Mouse (Mus musculus) CH12.LX (cell line): Measurements from ENCODE around the gene C2cd2l. TPM values are rescaled to one million over a fixed set of nuclear protein-coding genes. Genes with fewer than 3 reads are reported as not detected.

Experiments used
- DNase-seq: peaks from one replicate; pipeline ENCODE4 v3.0.0-alpha.2; 2013; ENCODE audit errors: extremely low read depth
- H3K27ac ChIP-seq: 2 replicates; pipeline ENCODE4 v1.5.1; 2012; ENCODE audit warnings: low read depth, mild to moderate bottlenecking, control low read depth, moderate library complexity; ENCODE audit not compliant: insufficient read depth
- H3K27me3 ChIP-seq: replicated peaks from 2 replicates; pipeline ENCODE3; 2012; ENCODE audit warnings: inconsistent platforms
- H3K36me3 ChIP-seq, 2 experiments: replicated peaks in 1 of 2; 2 replicates each; pipeline versions ENCODE3 to v1.6.1; 2012; ENCODE audit warnings: inconsistent platforms in 1 of 2, low read length in 1 of 2, mild to moderate bottlenecking in 1 of 2, mixed read lengths in 1 of 2, moderate library complexity in 1 of 2; ENCODE audit not compliant: control insufficient read depth in 1 of 2, insufficient read depth in 1 of 2
- H3K4me1 ChIP-seq, 2 experiments: 2 replicates each; pipeline ENCODE4 v1.6.1; 2012; ENCODE audit warnings: inconsistent platforms in 1 of 2, moderate library complexity in 1 of 2; ENCODE audit not compliant: insufficient read depth in 2 of 2, control insufficient read depth in 1 of 2
- H3K4me2 ChIP-seq: 2 replicates; pipeline ENCODE4 v1.6.1; 2012; ENCODE audit warnings: low read depth, mild to moderate bottlenecking, control low read depth; ENCODE audit not compliant: poor library complexity, insufficient read depth, severe bottlenecking
- H3K4me3 ChIP-seq, 3 experiments: fragments of 150-350 bp in 1 of 3; sonication (generic) in 1 of 3; replicated peaks in 1 of 3; 2 replicates each; pipeline versions ENCODE3 to v1.5.1; 2011 to 2012; ENCODE audit warnings: low read depth in 2 of 3, low read length in 2 of 3, mild to moderate bottlenecking in 2 of 3, moderate library complexity in 2 of 3, control low read depth in 1 of 3, improper control_type of control experiment in 1 of 3, inconsistent platforms in 1 of 3, mixed read lengths in 1 of 3; ENCODE audit not compliant: poor library complexity in 1 of 3
- H3K79me2 ChIP-seq: replicated peaks from 2 replicates; pipeline ENCODE4 v1.6.1; 2012; ENCODE audit warnings: mild to moderate bottlenecking, moderate library complexity; ENCODE audit not compliant: control insufficient read depth, poor library complexity, insufficient read depth, severe bottlenecking; ENCODE audit errors: extremely low read depth
- H3K9ac ChIP-seq: 2 replicates; pipeline ENCODE4 v1.6.1; 2012; ENCODE audit warnings: low read depth, mild to moderate bottlenecking, control low read depth, moderate library complexity; ENCODE audit not compliant: insufficient read depth
- H3K9me3 ChIP-seq: replicated peaks from 2 replicates; pipeline ENCODE3; 2012; ENCODE audit warnings: low read length, inconsistent platforms, mixed read lengths
- BHLHE40 ChIP-seq: IDR thresholded peaks from 2 replicates; pipeline ENCODE4 v1.6.1; 2011; ENCODE audit warnings: mild to moderate bottlenecking, low read depth, low read length, improper control_type of control experiment
- CHD2 ChIP-seq: IDR thresholded peaks from 2 replicates; pipeline ENCODE4 v1.6.1; 2011; ENCODE audit warnings: low read length, improper control_type of control experiment
- CTCF ChIP-seq, 2 experiments: IDR thresholded peaks in 1 of 2; conservative IDR thresholded peaks in 1 of 2; 2 replicates each; pipeline ENCODE4 v1.5.1; 2011 to 2012; ENCODE audit warnings: low read depth in 2 of 2, low read length in 2 of 2, improper control_type of control experiment in 1 of 2, inconsistent platforms in 1 of 2, mild to moderate bottlenecking in 1 of 2, moderate library complexity in 1 of 2
- E2F4 ChIP-seq: IDR thresholded peaks from 2 replicates; pipeline ENCODE4 v1.6.1; 2011; ENCODE audit warnings: low read depth, low read length, improper control_type of control experiment; ENCODE audit not compliant: insufficient replicate concordance
- ELF1 ChIP-seq: IDR thresholded peaks from 2 replicates; pipeline ENCODE4 v1.6.1; 2014; ENCODE audit warnings: low read depth, mild to moderate bottlenecking, inconsistent platforms, low read length, improper control_type of control experiment
- EP300 ChIP-seq: IDR thresholded peaks from 2 replicates; pipeline ENCODE4 v1.6.1; 2011; ENCODE audit warnings: low read length, improper control_type of control experiment
- ETS1 ChIP-seq: conservative IDR thresholded peaks from 2 replicates; pipeline ENCODE4 v1.6.1; 2012; ENCODE audit warnings: low read depth, mild to moderate bottlenecking, inconsistent platforms, low read length, improper control_type of control experiment, moderate library complexity
- GABPA ChIP-seq: IDR thresholded peaks from 2 replicates; pipeline ENCODE4 v1.6.1; 2012; ENCODE audit warnings: low read depth, low read length, improper control_type of control experiment, inconsistent platforms; ENCODE audit not compliant: insufficient replicate concordance
- IRF4 ChIP-seq: IDR thresholded peaks from 2 replicates; pipeline ENCODE4 v1.6.1; 2014; ENCODE audit warnings: low read depth, mild to moderate bottlenecking, inconsistent platforms, low read length, improper control_type of control experiment
- JUN ChIP-seq: IDR thresholded peaks from 2 replicates; pipeline ENCODE4 v1.6.1; 2011; ENCODE audit warnings: low read depth, mild to moderate bottlenecking, low read length, improper control_type of control experiment, moderate library complexity; ENCODE audit not compliant: insufficient read depth
- JUND ChIP-seq: conservative IDR thresholded peaks from 2 replicates; pipeline ENCODE4 v1.6.1; 2011; ENCODE audit warnings: low read depth, low read length, improper control_type of control experiment
- MAFK ChIP-seq: IDR thresholded peaks from 2 replicates; pipeline ENCODE4 v1.6.1; 2011; ENCODE audit warnings: low read length, improper control_type of control experiment; ENCODE audit not compliant: insufficient replicate concordance
- MAZ ChIP-seq: IDR thresholded peaks from 2 replicates; pipeline ENCODE4 v1.6.1; 2012; ENCODE audit warnings: low read depth, mild to moderate bottlenecking, inconsistent platforms, low read length, improper control_type of control experiment, moderate library complexity
- MEF2A ChIP-seq: IDR thresholded peaks from 2 replicates; pipeline ENCODE4 v1.6.1; 2014; ENCODE audit warnings: low read depth, mild to moderate bottlenecking, inconsistent platforms, low read length, improper control_type of control experiment, borderline replicate concordance
- MXI1 ChIP-seq: IDR thresholded peaks from 2 replicates; pipeline ENCODE4 v1.6.1; 2011; ENCODE audit warnings: mild to moderate bottlenecking, low read depth, low read length, improper control_type of control experiment
- MYC ChIP-seq: IDR thresholded peaks from 2 replicates; pipeline ENCODE4 v1.6.1; 2011; ENCODE audit warnings: low read depth, mild to moderate bottlenecking, improper control_type of control experiment, low read length
- NELFE ChIP-seq: IDR thresholded peaks from 2 replicates; pipeline ENCODE4 v1.6.1; 2011; ENCODE audit warnings: low read depth, low read length, improper control_type of control experiment
- NRF1 ChIP-seq: IDR thresholded peaks from 2 replicates; pipeline ENCODE4 v1.6.1; 2014; ENCODE audit warnings: low read depth, mild to moderate bottlenecking, inconsistent platforms, low read length, improper control_type of control experiment, moderate library complexity
- PAX5 ChIP-seq: IDR thresholded peaks from 2 replicates; pipeline ENCODE4 v1.6.1; 2012; ENCODE audit warnings: low read length, inconsistent platforms, mixed read lengths
- POLR2A ChIP-seq: IDR thresholded peaks from 2 replicates; pipeline ENCODE4 v1.6.1; 2011; ENCODE audit warnings: low read depth, mild to moderate bottlenecking, improper control_type of control experiment, low read length
- POLR2AphosphoS2 ChIP-seq: IDR thresholded peaks from 2 replicates; pipeline ENCODE4 v1.6.1; 2011; ENCODE audit warnings: low read depth, low read length, improper control_type of control experiment
- RAD21 ChIP-seq: IDR thresholded peaks from 2 replicates; pipeline ENCODE4 v1.6.1; 2011; ENCODE audit warnings: low read depth, mild to moderate bottlenecking, low read length, improper control_type of control experiment, moderate library complexity
- RCOR1 ChIP-seq: conservative IDR thresholded peaks from 2 replicates; pipeline ENCODE4 v1.6.1; 2012; ENCODE audit warnings: low read depth, mild to moderate bottlenecking, inconsistent platforms, low read length, improper control_type of control experiment
- SIN3A ChIP-seq: IDR thresholded peaks from 2 replicates; pipeline ENCODE4 v1.6.1; 2012; ENCODE audit warnings: low read length, improper control_type of control experiment, inconsistent platforms
- SMC3 ChIP-seq: IDR thresholded peaks from 2 replicates; pipeline ENCODE4 v1.6.1; 2011; ENCODE audit warnings: low read depth, low read length, improper control_type of control experiment
- TBP ChIP-seq: conservative IDR thresholded peaks from 2 replicates; pipeline ENCODE4 v1.6.1; 2011; ENCODE audit warnings: low read depth, low read length, improper control_type of control experiment
- UBTF ChIP-seq: IDR thresholded peaks from 2 replicates; pipeline ENCODE4 v1.6.1; 2012; ENCODE audit warnings: low read depth, mild to moderate bottlenecking, inconsistent platforms, low read length, improper control_type of control experiment, moderate library complexity
- USF1 ChIP-seq: IDR thresholded peaks from 2 replicates; pipeline ENCODE4 v1.6.1; 2014; ENCODE audit warnings: low read depth, mild to moderate bottlenecking, inconsistent platforms, low read length, improper control_type of control experiment
- USF2 ChIP-seq: conservative IDR thresholded peaks from 2 replicates; pipeline ENCODE4 v1.6.1; 2011; ENCODE audit warnings: low read depth, low read length, improper control_type of control experiment
- ZC3H11A ChIP-seq: IDR thresholded peaks from 2 replicates; pipeline ENCODE4 v1.6.1; 2012; ENCODE audit warnings: low read depth, mild to moderate bottlenecking, inconsistent platforms, low read length, improper control_type of control experiment
- ZMIZ1 ChIP-seq: IDR thresholded peaks from 2 replicates; pipeline ENCODE4 v1.6.1; 2012; ENCODE audit warnings: low read depth, mild to moderate bottlenecking, inconsistent platforms, low read length, improper control_type of control experiment
- ZNF384 ChIP-seq: IDR thresholded peaks from 2 replicates; pipeline ENCODE4 v1.6.1; 2012; ENCODE audit warnings: low read depth, low read length, improper control_type of control experiment, inconsistent platforms
- dilution Hi-C: fragments of 300-500 bp; cut with MboI; formaldehyde crosslinking; loops from 2 replicates; pipeline ENCODE4 v1.14.3; 2020; ENCODE audit warnings: low sequenced_read_pairs; ENCODE audit not compliant: extremely low pct_unique_long_range_greater_than_20kb, extremely low pct_ligation_motif_present
- in situ Hi-C: fragments of 300-500 bp; cut with MboI; formaldehyde crosslinking; loops from 3 replicates; pipeline ENCODE4 v1.14.3; 2019; ENCODE audit warnings: low sequenced_read_pairs, low pct_ligation_motif_present, low pct_unique_long_range_greater_than_20kb, mixed read lengths
- polyA plus RNA-seq: library from polyadenylated mRNA; unstranded; fragments of >175 nt; gene quantifications from 2 replicates; pipeline ENCODE4 v1.2.1, GENCODE M21; 2012; ENCODE audit warnings: low read depth; ENCODE audit not compliant: insufficient read length
- total RNA-seq, 2 experiments: library from RNA; depleted of rRNA; stranded (reverse); fragments of 300-350 nt in 1 of 2; fragments of >200 nt in 1 of 2; gene quantifications; 2 replicates each; pipeline ENCODE4 v1.2.3; 2012 to 2014

C2cd2l gene
- total and polyA plus RNA-seq, 3 experiments, result 2.9 to 7.3 (median 7.2) TPM

- TF ChIP-seq UBTF, result peak; percentile 46; the same call in 1 of the 2 replicates
- TF ChIP-seq CHD2, result peak; percentile 73
- TF ChIP-seq MYC, result no peak
- TF ChIP-seq MAFK, result no peak
- no peak; the same call in 1 of the 2 replicates for TF ChIP-seq USF2
- peak; percentile 69 for TF ChIP-seq ZMIZ1
Observed at GRCm38 (mm10) chr9:44335331-44336092, 15.4 kb upstream of the C2cd2l start (continued).

DNA sequence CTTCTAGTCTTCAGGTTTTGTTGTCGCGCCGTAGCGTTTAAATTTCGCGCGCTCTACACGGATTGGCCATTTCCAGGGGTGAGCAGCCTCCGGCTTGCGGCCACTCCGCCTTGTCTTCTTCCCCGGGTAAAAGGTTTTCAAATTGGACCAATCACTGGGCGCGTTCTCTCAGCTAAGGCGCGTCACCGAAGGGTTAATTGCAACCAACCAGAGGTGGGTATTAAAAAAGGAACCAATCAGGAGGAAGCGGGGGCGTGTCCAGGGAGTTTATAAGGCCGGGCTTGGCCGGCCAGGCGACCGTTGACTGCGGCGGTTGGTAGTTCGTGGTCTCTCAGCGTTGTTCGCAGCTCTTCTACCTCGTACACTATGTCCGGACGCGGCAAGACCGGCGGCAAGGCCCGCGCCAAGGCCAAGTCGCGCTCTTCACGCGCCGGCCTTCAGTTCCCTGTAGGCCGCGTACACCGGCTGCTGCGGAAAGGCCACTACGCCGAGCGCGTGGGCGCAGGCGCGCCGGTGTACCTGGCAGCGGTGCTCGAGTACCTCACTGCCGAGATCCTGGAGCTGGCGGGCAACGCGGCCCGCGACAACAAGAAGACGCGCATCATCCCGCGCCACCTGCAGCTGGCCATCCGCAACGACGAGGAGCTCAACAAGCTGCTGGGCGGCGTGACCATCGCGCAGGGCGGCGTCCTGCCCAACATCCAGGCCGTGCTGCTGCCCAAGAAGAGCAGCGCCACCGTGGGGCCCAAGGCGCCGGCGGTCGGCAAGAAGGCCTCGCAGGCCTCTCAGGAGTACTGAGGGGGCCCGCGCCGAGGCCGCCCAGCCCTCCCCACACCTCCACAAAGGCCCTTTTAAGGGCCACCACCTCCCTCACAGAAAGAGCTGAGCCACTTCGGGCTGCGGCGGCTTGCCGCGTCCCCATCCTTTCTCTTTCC, 14.6 kb upstream of the C2cd2l start, which contains the start of gene H2afx:
Gene H2afx, plus strand, starts transcription at position 299 of the 935 bp plus-strand sequence.
- H3K4me3 ChIP-seq, result peak within 1 kb of the TSS; percentile 70 to 98 (median 87)
- H3K4me2 ChIP-seq, result peak within 1 kb of the TSS; percentile 76; the same call in 1 of the 2 replicates
- H3K79me2 ChIP-seq, result peaks cover 31% of the 10 kb centered on the region
- dilution Hi-C loops, result no loop called here
- peak within 1 kb of the TSS; percentile 92 for H3K27ac ChIP-seq
- in situ Hi-C loops, result no loop called here
- H3K4me1 ChIP-seq, result peaks cover 10 to 39% of the 10 kb centered on the region in 2 experiments; a peak in 2 of 4 replicates
- H3K9me3 ChIP-seq, result no peaks in the 10 kb centered on the region
- no peaks in the 10 kb centered on the region for H3K27me3 ChIP-seq
- DNase-seq, result peak; percentile 99
- H3K9ac ChIP-seq, result peak within 1 kb of the TSS; percentile 96
- H3K36me3 ChIP-seq, result peaks cover 47 to 65% of the 10 kb centered on the region in 2 experiments
- TF ChIP-seq MYC (peak; percentile 75), MAFK (no peak), TBP (peak; percentile 99), E2F4 (peak; percentile 100), UBTF (peak; percentile 98), IRF4 (peak; percentile 11; the same call in 1 of the 2 replicates), MAZ (peak; percentile 85), MXI1 (peak; percentile 63), ZC3H11A (no peak), BHLHE40 (0 out of 2 replicates have a peak, but pooled peaks have one; percentile 10), USF2 (no peak), ETS1 (0 out of 2 replicates have a peak, but pooled peaks have one; percentile 18), POLR2A (peak; percentile 99), NELFE (peak; percentile 100), NRF1 (peak; percentile 68), RAD21 (no peak), POLR2AphosphoS2 (peak; percentile 99), SMC3 (no peak; the same call in 1 of the 2 replicates), GABPA (no peak), EP300 (no peak), JUND (no peak), PAX5 (no peak), ELF1 (peak; percentile 58; the same call in 1 of the 2 replicates), MEF2A (peak; percentile 50; the same call in 1 of the 2 replicates), SIN3A (peak; percentile 91), CHD2 (peak; percentile 90), JUN (no peak), USF1 (no peak), RCOR1 (peak; percentile 89), ZMIZ1 (peak; percentile 100), ZNF384 (no peak), CTCF (conservative IDR thresholded peaks at IDR 0.05 in 1 of 2, IDR thresholded peaks at IDR 0.05 in 1 of 2; ENCODE audit: low read depth in 2 of 2, low read length in 2 of 2) (peak in 1 of 2 experiments; percentile 27; a peak in 1 of 4 replicates)
